Mouse (Mus musculus) cerebellum, adult 2 months (tissue): ENCODE measurements around the gene Eml5.
A peak's percentile ranks its signal among the peaks of the same experiment; 100 is the strongest.

Experiments used
- CTCF ChIP-seq: fragments of 200-500 bp; IDR thresholded peaks from 2 replicates; pipeline ENCODE4 v1.5.1; 2011; ENCODE audit warnings: low read depth, mild to moderate bottlenecking, control low read depth, low read length, moderate library complexity, borderline replicate concordance; ENCODE audit not compliant: insufficient read depth
- POLR2A ChIP-seq: fragments of 200-500 bp; IDR thresholded peaks from 2 replicates; pipeline ENCODE4 v1.6.1; 2011; ENCODE audit warnings: low read length, control low read depth, borderline replicate concordance; ENCODE audit not compliant: insufficient read depth

DNA sequence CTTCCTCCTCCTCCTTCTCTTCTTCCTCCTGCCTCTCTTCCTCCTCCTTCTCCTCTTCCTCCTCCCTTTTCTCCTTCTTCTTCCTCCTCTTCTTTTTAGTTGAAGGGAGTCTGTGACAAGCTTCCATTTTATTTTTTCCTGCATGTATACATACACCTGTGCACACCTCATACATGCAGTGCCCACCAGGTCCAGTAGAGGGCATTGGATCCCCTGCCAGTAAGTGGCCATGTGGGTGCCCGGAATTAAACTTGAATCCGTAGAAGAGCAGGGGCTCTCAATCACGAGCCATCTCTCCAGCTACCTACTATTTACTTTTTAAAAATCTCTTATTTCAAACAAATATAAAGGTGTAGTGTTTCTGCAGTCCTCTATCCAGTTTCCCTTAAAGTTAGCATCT is 50.5 kb downstream of the Eml5 start:
- TF ChIP-seq POLR2A, result no peak
- peak; percentile 77 for TF ChIP-seq CTCF
